Mouse (Mus musculus): ENCODE data around the gene Rnase2b.

GRCm38 (mm10) chr14:51146685-51147084 is 15.4 kb upstream of the Rnase2b start, which contains the start of gene Rnase1:
- TF ChIP-seq GATA1 (IDR thresholded peaks at IDR 0.05; ENCODE audit: low read length) (no peak), TAL1 (IDR thresholded peaks at IDR 0.05; ENCODE audit: low read length) (no peak)
